Mouse (Mus musculus): ENCODE results near the gene Olfr1360. TPM values are rescaled to one million over a fixed set of nuclear protein-coding genes. Genes with fewer than 3 reads are reported as not detected.

Olfr1360 gene
- polyA plus RNA-seq, 1 experiment from 2014 or later, result not detected

DNA sequence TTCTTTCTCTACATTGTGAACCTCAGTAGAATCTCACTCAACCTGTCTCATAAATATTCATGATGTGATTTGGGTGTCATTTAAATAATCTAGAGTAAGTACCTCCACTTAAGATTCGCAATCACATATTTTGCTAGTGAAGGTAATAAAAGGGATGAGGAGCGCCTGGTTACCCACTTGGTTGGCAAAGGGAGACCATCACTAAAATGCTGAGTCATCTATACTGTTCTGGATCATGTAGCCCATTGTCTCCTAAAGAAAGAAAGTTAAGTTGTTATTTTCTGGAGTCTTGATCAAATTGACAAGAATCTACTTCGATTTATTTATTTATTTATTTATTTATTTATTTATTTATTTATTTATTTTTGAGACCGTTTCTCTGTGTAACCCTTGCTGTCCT is 29.5 kb upstream of the Olfr1360 start:
- Histone ChIP-seq H3K9ac (ENCODE audit: low read length) (no peak overlapping the region), H3K4me1 (ENCODE audit: control insufficient read depth, insufficient read depth, low read length) (no peaks in the 10 kb centered on the region), H3K4me3 (ENCODE audit: low read depth, low read length) (no peak overlapping the region), H3K9me3 (ENCODE audit: control insufficient read depth, low read length) (no peaks in the 10 kb centered on the region), H3K36me3 (ENCODE audit: control insufficient read depth, insufficient read depth, low read length) (no peaks in the 10 kb centered on the region), H3K27ac (ENCODE audit: low read depth, low read length) (no peak overlapping the region), H3K4me2 (ENCODE audit: low read depth) (no peak overlapping the region), H3K27me3 (ENCODE audit: control insufficient read depth, insufficient read depth, low read length) (no peaks in the 10 kb centered on the region)
- 73% methylated on average over 4 of the region's 4 CpGs for WGBS
- no peak for DNase-seq (ENCODE audit: low spot score)
- no peak for ATAC-seq (ENCODE audit: insufficient read depth, low FRiP score, low TSS enrichment)

- H3K4me1 ChIP-seq (ENCODE audit: control insufficient read depth, insufficient read depth, low read length), result no peaks in the 10 kb centered on the region
- H3K4me2 ChIP-seq (ENCODE audit: low read depth), result no peak within 1 kb of the TSS
- no peaks in the 10 kb centered on the region for H3K36me3 ChIP-seq (ENCODE audit: control insufficient read depth, insufficient read depth, low read length)
- H3K27me3 ChIP-seq (ENCODE audit: control insufficient read depth, insufficient read depth, low read length), result no peaks in the 10 kb centered on the region
- no peak within 1 kb of the TSS for H3K9ac ChIP-seq (ENCODE audit: low read length)
- H3K27ac ChIP-seq (ENCODE audit: low read depth, low read length), result no peak within 1 kb of the TSS
- DNase-seq (ENCODE audit: low spot score), result no peak
- ATAC-seq (ENCODE audit: insufficient read depth, low FRiP score, low TSS enrichment), result no peak
- H3K9me3 ChIP-seq (ENCODE audit: control insufficient read depth, low read length), result no peaks in the 10 kb centered on the region
- H3K4me3 ChIP-seq (ENCODE audit: low read depth, low read length), result no peak within 1 kb of the TSS
Measured at GRCm38 (mm10) chr13:21697811-21698210, 20.6 kb upstream of the Olfr1360 start, which contains the start of gene Olfr1359. Olfr1359 (plus strand) TSS chr13:21698111.

GRCm38 (mm10) chr13:21663286-21663685 is 13.9 kb downstream of the Olfr1360 start, which contains the start of gene Olfr1361:
Olfr1361 (minus strand) TSS chr13:21663386.
- WGBS, result 69% methylated on average over 2 of the region's 2 CpGs
- no peaks in the 10 kb centered on the region for H3K9me3 ChIP-seq (ENCODE audit: control insufficient read depth, low read length)
- ATAC-seq (ENCODE audit: insufficient read depth, low FRiP score, low TSS enrichment) (no peak), DNase-seq (ENCODE audit: low spot score) (no peak)
- no peak within 1 kb of the TSS for H3K4me3 ChIP-seq (ENCODE audit: low read depth, low read length)
- no peaks in the 10 kb centered on the region for H3K4me1 ChIP-seq (ENCODE audit: control insufficient read depth, insufficient read depth, low read length)
- no peak within 1 kb of the TSS for H3K4me2 ChIP-seq (ENCODE audit: low read depth)
- no peaks in the 10 kb centered on the region for H3K36me3 ChIP-seq (ENCODE audit: control insufficient read depth, insufficient read depth, low read length)
- no peak within 1 kb of the TSS for H3K27ac ChIP-seq (ENCODE audit: low read depth, low read length)
- no peak within 1 kb of the TSS for H3K9ac ChIP-seq (ENCODE audit: low read length)
- no peaks in the 10 kb centered on the region for H3K27me3 ChIP-seq (ENCODE audit: control insufficient read depth, insufficient read depth, low read length)

- DNase-seq (ENCODE audit: low spot score), result no peak
Measured at GRCm38 (mm10) chr13:21642418-21642817, 34.8 kb downstream of the Olfr1360 start, which contains the start of gene Olfr11. Olfr11 (minus strand) TSS chr13:21642518.

More at GRCm38 (mm10) chr13:21642418-21642817, 34.8 kb downstream of the Olfr1360 start, which contains the start of gene Olfr11:
- no peak within 1 kb of the TSS for H3K4me2 ChIP-seq (ENCODE audit: low read depth)
- no peaks in the 10 kb centered on the region for H3K9me3 ChIP-seq (ENCODE audit: control insufficient read depth, low read length)
- H3K9ac ChIP-seq (ENCODE audit: low read length), result no peak within 1 kb of the TSS
- no peaks in the 10 kb centered on the region for H3K27me3 ChIP-seq (ENCODE audit: control insufficient read depth, insufficient read depth, low read length)
- no peak within 1 kb of the TSS for H3K27ac ChIP-seq (ENCODE audit: low read depth, low read length)
- no peaks in the 10 kb centered on the region for H3K4me1 ChIP-seq (ENCODE audit: control insufficient read depth, insufficient read depth, low read length)
- no peak for ATAC-seq (ENCODE audit: insufficient read depth, low FRiP score, low TSS enrichment)
- H3K4me3 ChIP-seq (ENCODE audit: low read depth, low read length), result no peak within 1 kb of the TSS
- no peaks in the 10 kb centered on the region for H3K36me3 ChIP-seq (ENCODE audit: control insufficient read depth, insufficient read depth, low read length)
- 83% methylated on average over 2 of the region's 2 CpGs for WGBS

Small RNAs within 50 kb of the gene (microRNA-seq; reads per million reads assigned to microRNA genes)
- gene Gm44357 (not detected), gene Gm44367 (not detected)

Other genes with a start within 250 kb of the Olfr1360 start
- gene Pgbd1, start 236.3 kb downstream of the Olfr1360 start, polyA plus RNA-seq (2014; fragmentation: Nextera tagmentation; extraction: Ambion mirVana), result 4.1 and 4.9 TPM in 2 replicates
- gene Zscan26, start 223.7 kb downstream of the Olfr1360 start, polyA plus RNA-seq (2014; fragmentation: Nextera tagmentation; extraction: Ambion mirVana), result 14.9 and 17.5 TPM in 2 replicates
- 2.5 and 3.2 TPM in 2 replicates for gene Nkapl, start 208.9 kb downstream of the Olfr1360 start, polyA plus RNA-seq (2014; fragmentation: Nextera tagmentation; extraction: Ambion mirVana)
- 4.0 and 4.5 TPM in 2 replicates for gene Zkscan4, start 198.5 kb downstream of the Olfr1360 start, polyA plus RNA-seq (2014; fragmentation: Nextera tagmentation; extraction: Ambion mirVana)
- 3.5 TPM in 1 of 2 replicates, not detected in the other for gene Gm10065, start 198.0 kb downstream of the Olfr1360 start, polyA plus RNA-seq (2014; fragmentation: Nextera tagmentation; extraction: Ambion mirVana)
- 0.15 and 0.61 TPM in 2 replicates for gene AK157302, start 182.2 kb downstream of the Olfr1360 start, polyA plus RNA-seq (2014; fragmentation: Nextera tagmentation; extraction: Ambion mirVana)
- gene Gm11273, start 176.0 kb downstream of the Olfr1360 start, polyA plus RNA-seq (2014; fragmentation: Nextera tagmentation; extraction: Ambion mirVana), result 3.5 and 6.3 TPM in 2 replicates
- gene Zkscan8, start 146.3 kb downstream of the Olfr1360 start, polyA plus RNA-seq (2014; fragmentation: Nextera tagmentation; extraction: Ambion mirVana), result 10.5 and 12.1 TPM in 2 replicates
- gene Olfr1366, start 134.6 kb downstream of the Olfr1360 start, polyA plus RNA-seq (2014; fragmentation: Nextera tagmentation; extraction: Ambion mirVana), result 0.12 and 0.23 TPM in 2 replicates
- 0.05 TPM in 1 of 2 replicates, not detected in the other for gene Olfr1535, start 117.5 kb downstream of the Olfr1360 start, polyA plus RNA-seq (2014; fragmentation: Nextera tagmentation; extraction: Ambion mirVana)
- not detected in 2 replicates for gene Olfr1364, start 95.6 kb downstream of the Olfr1360 start, polyA plus RNA-seq (2014; fragmentation: Nextera tagmentation; extraction: Ambion mirVana)
- not detected in 2 replicates for gene Olfr1362, start 63.4 kb downstream of the Olfr1360 start, polyA plus RNA-seq (2014; fragmentation: Nextera tagmentation; extraction: Ambion mirVana)
- gene Olfr11, start 34.9 kb downstream of the Olfr1360 start, polyA plus RNA-seq (2014; fragmentation: Nextera tagmentation; extraction: Ambion mirVana), result not detected in 2 replicates
- gene Olfr1361, start 14.0 kb downstream of the Olfr1360 start, polyA plus RNA-seq (2014; fragmentation: Nextera tagmentation; extraction: Ambion mirVana), result 0.08 TPM in 1 of 2 replicates, not detected in the other
- gene Olfr1359, start 20.7 kb upstream of the Olfr1360 start, polyA plus RNA-seq (2014; fragmentation: Nextera tagmentation; extraction: Ambion mirVana), result not detected in 2 replicates
- gene Hist1h2bl, start 38.7 kb upstream of the Olfr1360 start, polyA plus RNA-seq (2014; fragmentation: Nextera tagmentation; extraction: Ambion mirVana), result 2.1 and 2.3 TPM in 2 replicates
- gene Hist1h2ai, start 39.0 kb upstream of the Olfr1360 start, polyA plus RNA-seq (2014; fragmentation: Nextera tagmentation; extraction: Ambion mirVana), result 13.2 and 19.5 TPM in 2 replicates
- 5.6 and 23.9 TPM in 2 replicates for gene Hist1h3h, start 40.3 kb upstream of the Olfr1360 start, polyA plus RNA-seq (2014; fragmentation: Nextera tagmentation; extraction: Ambion mirVana)
- 4.3 and 4.6 TPM in 2 replicates for gene Hist1h2bm, start 44.6 kb upstream of the Olfr1360 start, polyA plus RNA-seq (2014; fragmentation: Nextera tagmentation; extraction: Ambion mirVana)
- 1.1 and 1.4 TPM in 2 replicates for gene Hist1h4j, start 57.7 kb upstream of the Olfr1360 start, polyA plus RNA-seq (2014; fragmentation: Nextera tagmentation; extraction: Ambion mirVana)
- 1.8 and 2.3 TPM in 2 replicates for gene Hist1h4k, start 73.1 kb upstream of the Olfr1360 start, polyA plus RNA-seq (2014; fragmentation: Nextera tagmentation; extraction: Ambion mirVana)
- gene Hist1h2ak, start 76.4 kb upstream of the Olfr1360 start, polyA plus RNA-seq (2014; fragmentation: Nextera tagmentation; extraction: Ambion mirVana), result 8.1 and 9.3 TPM in 2 replicates
- gene Hist1h2bn, start 76.7 kb upstream of the Olfr1360 start, polyA plus RNA-seq (2014; fragmentation: Nextera tagmentation; extraction: Ambion mirVana), result 2.1 and 3.2 TPM in 2 replicates
- gene Hist1h1b, start 103.2 kb upstream of the Olfr1360 start, polyA plus RNA-seq (2014; fragmentation: Nextera tagmentation; extraction: Ambion mirVana), result 15.4 and 16.9 TPM in 2 replicates
- gene Hist1h3i, start 106.0 kb upstream of the Olfr1360 start, polyA plus RNA-seq (2014; fragmentation: Nextera tagmentation; extraction: Ambion mirVana), result 228 and 229 TPM in 2 replicates
- 11.7 and 14.0 TPM in 2 replicates for gene Hist1h2an, start 109.8 kb upstream of the Olfr1360 start, polyA plus RNA-seq (2014; fragmentation: Nextera tagmentation; extraction: Ambion mirVana)
- 2.2 and 2.6 TPM in 2 replicates for gene Hist1h2bp, start 110.1 kb upstream of the Olfr1360 start, polyA plus RNA-seq (2014; fragmentation: Nextera tagmentation; extraction: Ambion mirVana)
- 20.3 and 20.8 TPM in 2 replicates for gene Hist1h2bq, start 132.8 kb upstream of the Olfr1360 start, polyA plus RNA-seq (2014; fragmentation: Nextera tagmentation; extraction: Ambion mirVana)
- gene Hist1h2ao, start 133.1 kb upstream of the Olfr1360 start, polyA plus RNA-seq (2014; fragmentation: Nextera tagmentation; extraction: Ambion mirVana), result not detected in 2 replicates
- not detected in 2 replicates for gene Hist1h4m, start 134.3 kb upstream of the Olfr1360 start, polyA plus RNA-seq (2014; fragmentation: Nextera tagmentation; extraction: Ambion mirVana)
- 10.5 and 15.6 TPM in 2 replicates for gene Hist1h4n, start 154.8 kb upstream of the Olfr1360 start, polyA plus RNA-seq (2014; fragmentation: Nextera tagmentation; extraction: Ambion mirVana)
- 4,141 and 4,626 TPM in 2 replicates for gene Hist1h2ap, start 156.1 kb upstream of the Olfr1360 start, polyA plus RNA-seq (2014; fragmentation: Nextera tagmentation; extraction: Ambion mirVana)
- gene Hist1h2br, start 156.3 kb upstream of the Olfr1360 start, polyA plus RNA-seq (2014; fragmentation: Nextera tagmentation; extraction: Ambion mirVana), result 20.0 TPM in 2 replicates